Mouse (Mus musculus) hindbrain, embryonic 15.5 days (tissue): ENCODE results near the gene Slc8a3. TPM values are rescaled to one million over a fixed set of nuclear protein-coding genes. Genes with fewer than 3 reads are reported as not detected.

ENCODE experiments used
- ATAC-seq: fragments of 200-750 bp; cut with Nextera tagmentation; 2 replicates; pipeline ENCODE4 v1.8.0; 2017; ENCODE audit warnings: low read depth, moderate number of reproducible peaks, moderate TSS enrichment; ENCODE audit not compliant: low FRiP score
- H3K27ac ChIP-seq: fragments of 300-500 bp; sonication (generic); replicated peaks from 2 replicates; pipeline ENCODE4 v1.5.1; 2015; ENCODE audit warnings: mild to moderate bottlenecking, inconsistent platforms
- H3K27me3 ChIP-seq: fragments of 300-500 bp; sonication (generic); 2 replicates; pipeline ENCODE4 v1.6.1; 2015; ENCODE audit warnings: control low read depth, inconsistent platforms
- H3K36me3 ChIP-seq: fragments of 300-500 bp; sonication (generic); 2 replicates; pipeline ENCODE4 v1.6.1; 2015; ENCODE audit warnings: control low read depth, inconsistent platforms
- H3K4me1 ChIP-seq: fragments of 300-500 bp; sonication (generic); replicated peaks from 2 replicates; pipeline ENCODE4 v1.6.1; 2015; ENCODE audit warnings: control low read depth, inconsistent platforms
- H3K4me2 ChIP-seq: fragments of 300-500 bp; sonication (generic); 2 replicates; pipeline ENCODE4 v1.6.1; 2015; ENCODE audit warnings: moderate library complexity, mild to moderate bottlenecking, inconsistent platforms
- H3K4me3 ChIP-seq: fragments of 300-500 bp; sonication (generic); 2 replicates; pipeline ENCODE4 v1.5.1; 2015; ENCODE audit warnings: mild to moderate bottlenecking, inconsistent platforms
- H3K9ac ChIP-seq: fragments of 300-500 bp; sonication (generic); 2 replicates; pipeline ENCODE4 v1.6.1; 2015; ENCODE audit warnings: inconsistent platforms
- H3K9me3 ChIP-seq: fragments of 300-500 bp; sonication (generic); 2 replicates; pipeline ENCODE4 v1.6.1; 2016; ENCODE audit warnings: control low read depth, inconsistent platforms
- WGBS: fragments of 180-500 bp; shearing (Covaris S2); methylation state at CpG from one replicate; pipeline ENCODE4 v1.1.7; 2015; 5-methylcytosine and 5-hydroxymethylcytosine counted together
- polyA plus RNA-seq: library from polyadenylated mRNA; unstranded; fragments of >200 nt; fragmentation: Nextera tagmentation; extraction: Ambion mirVana; gene quantifications from 2 replicates; pipeline ENCODE4 v1.2.1, GENCODE M21; 2015

Slc8a3 gene
- polyA plus RNA-seq, 1 experiment from 2014 or later, result 12.2 TPM

DNA sequence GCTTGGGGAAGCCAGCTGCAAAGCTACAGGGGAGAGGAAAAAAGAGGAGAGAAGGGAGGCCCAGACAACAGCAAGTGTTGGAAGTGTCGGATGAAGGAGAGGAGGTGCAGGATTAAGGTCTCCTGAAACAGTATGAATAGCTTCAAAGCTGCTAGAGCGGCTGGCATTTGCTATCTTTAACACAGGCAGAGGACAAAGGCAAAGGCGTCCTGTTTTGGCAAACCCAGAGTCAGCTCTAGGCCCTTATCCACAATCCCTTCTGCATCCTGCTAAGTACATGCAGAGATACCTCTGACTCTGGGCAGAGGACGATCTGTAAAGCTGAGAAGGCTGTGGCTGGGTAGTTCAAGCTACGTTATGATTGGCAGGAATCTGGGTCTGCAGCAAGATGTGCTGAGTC, 38.4 kb downstream of the Slc8a3 start:
- no peak overlapping the region for H3K4me2 ChIP-seq
- no peak overlapping the region for H3K9ac ChIP-seq
- H3K4me1 ChIP-seq, result no peaks in the 10 kb centered on the region
- 49% methylated on average over 5 of the region's 5 CpGs for WGBS
- no peak overlapping the region for H3K27ac ChIP-seq
- H3K36me3 ChIP-seq, result no peaks in the 10 kb centered on the region
- H3K4me3 ChIP-seq, result no peak overlapping the region
- ATAC-seq, result no peak
- H3K9me3 ChIP-seq, result no peaks in the 10 kb centered on the region
- no peaks in the 10 kb centered on the region for H3K27me3 ChIP-seq

DNA sequence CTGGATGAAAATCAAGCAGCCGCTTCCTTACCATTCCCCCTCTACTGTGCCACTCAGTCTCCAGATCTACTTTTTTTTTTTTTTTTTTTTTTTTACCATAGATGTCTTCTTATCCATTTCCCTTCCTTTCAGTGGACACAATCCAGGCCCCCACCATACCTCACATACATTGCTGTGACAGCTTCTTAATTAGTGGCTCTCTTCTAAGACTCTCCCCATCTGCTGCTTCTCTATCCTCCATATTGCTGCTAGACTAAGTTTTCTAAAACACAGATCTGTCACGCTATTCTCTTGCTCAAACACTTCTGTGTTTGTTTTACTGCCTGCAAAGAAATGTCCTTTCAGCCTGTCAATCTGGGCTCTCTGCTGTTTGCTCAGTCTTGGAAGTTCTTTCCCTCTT, 54.9 kb downstream of the Slc8a3 start:
- WGBS, result 62% methylated on average over 2 of the region's 2 CpGs
- Histone ChIP-seq H3K36me3 (no peaks in the 10 kb centered on the region), H3K27ac (no peak overlapping the region), H3K9me3 (no peaks in the 10 kb centered on the region), H3K9ac (no peak overlapping the region), H3K4me2 (no peak overlapping the region), H3K27me3 (no peaks in the 10 kb centered on the region), H3K4me1 (peaks cover 10% of the 10 kb centered on the region), H3K4me3 (no peak overlapping the region)
- ATAC-seq, result no peak

- H3K27me3 ChIP-seq, result no peaks in the 10 kb centered on the region
- no peaks in the 10 kb centered on the region for H3K36me3 ChIP-seq
- WGBS, result 75% methylated on average over 4 of the region's 4 CpGs
- H3K4me1 ChIP-seq, result peaks cover 11% of the 10 kb centered on the region
- no peak for ATAC-seq
- H3K9ac ChIP-seq, result no peak overlapping the region
- H3K4me2 ChIP-seq, result no peak overlapping the region
- no peaks in the 10 kb centered on the region for H3K9me3 ChIP-seq
- H3K4me3 ChIP-seq, result no peak overlapping the region
- H3K27ac ChIP-seq, result no peak overlapping the region
Observed at GRCm38 (mm10) chr12:81274616-81275015, 58.4 kb downstream of the Slc8a3 start.

DNA sequence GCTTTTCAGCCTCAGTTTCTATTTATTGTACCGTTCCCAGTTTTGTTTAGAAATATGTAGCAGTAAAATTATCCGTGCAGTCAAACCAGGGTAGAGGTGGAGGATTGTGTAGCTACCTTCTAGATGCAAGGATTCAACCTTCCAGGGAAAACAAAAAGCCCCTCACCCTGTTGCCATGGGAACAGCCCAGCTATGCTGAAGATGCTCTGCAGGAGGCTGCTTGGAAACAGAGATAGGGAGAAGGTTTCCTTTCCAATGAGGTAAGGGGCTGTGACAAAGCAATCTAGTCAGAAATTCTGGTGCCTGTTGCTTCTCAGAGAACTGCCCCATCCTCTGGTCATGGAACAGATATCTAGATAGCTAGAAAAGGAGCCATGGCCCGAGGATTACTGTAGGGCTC, 59.6 kb downstream of the Slc8a3 start:
- H3K9me3 ChIP-seq, result no peaks in the 10 kb centered on the region
- no peak overlapping the region for H3K4me3 ChIP-seq
- WGBS, result 17% methylated on average over 3 of the region's 3 CpGs
- 0 out of 2 replicates have a peak, but pooled peaks have one; percentile 56 for ATAC-seq
- no peaks in the 10 kb centered on the region for H3K27me3 ChIP-seq
- H3K36me3 ChIP-seq, result no peaks in the 10 kb centered on the region
- peaks cover 11% of the 10 kb centered on the region for H3K4me1 ChIP-seq
- peak overlapping the region; percentile 21 for H3K27ac ChIP-seq
- H3K9ac ChIP-seq, result no peak overlapping the region
- no peak overlapping the region for H3K4me2 ChIP-seq

GRCm38 (mm10) chr12:81269246-81269645, 63.7 kb downstream of the Slc8a3 start:
- H3K36me3 ChIP-seq, result no peaks in the 10 kb centered on the region
- peaks cover 11% of the 10 kb centered on the region for H3K4me1 ChIP-seq
- no peaks in the 10 kb centered on the region for H3K9me3 ChIP-seq
- WGBS, result 85% methylated on average over 5 of the region's 5 CpGs
- no peak overlapping the region for H3K4me2 ChIP-seq
- H3K27ac ChIP-seq, result no peak overlapping the region
- H3K9ac ChIP-seq, result no peak overlapping the region
- H3K27me3 ChIP-seq, result no peaks in the 10 kb centered on the region
- ATAC-seq, result no peak
- H3K4me3 ChIP-seq, result no peak overlapping the region

GRCm38 (mm10) chr12:81262821-81263220, 70.2 kb downstream of the Slc8a3 start:
- WGBS, result 88% methylated on average over 6 of the region's 6 CpGs
- no peak overlapping the region for H3K27ac ChIP-seq

GRCm38 (mm10) chr12:81258215-81258614, 74.8 kb downstream of the Slc8a3 start:
- H3K27ac ChIP-seq, result no peak overlapping the region
- no peak overlapping the region for H3K9ac ChIP-seq
- ATAC-seq, result no peak
- H3K36me3 ChIP-seq, result no peaks in the 10 kb centered on the region
- H3K27me3 ChIP-seq, result no peaks in the 10 kb centered on the region
- no peaks in the 10 kb centered on the region for H3K9me3 ChIP-seq
- H3K4me1 ChIP-seq, result no peaks in the 10 kb centered on the region
- no peak overlapping the region for H3K4me2 ChIP-seq
- WGBS, result 94% methylated on average over 3 of the region's 3 CpGs
- H3K4me3 ChIP-seq, result no peak overlapping the region

More at GRCm38 (mm10) chr12:81262821-81263220, 70.2 kb downstream of the Slc8a3 start:
- no peaks in the 10 kb centered on the region for H3K36me3 ChIP-seq
- H3K4me2 ChIP-seq, result no peak overlapping the region
- no peaks in the 10 kb centered on the region for H3K9me3 ChIP-seq
- no peaks in the 10 kb centered on the region for H3K27me3 ChIP-seq
- no peak overlapping the region for H3K9ac ChIP-seq
- no peak overlapping the region for H3K4me3 ChIP-seq
- ATAC-seq, result no peak
- H3K4me1 ChIP-seq, result no peaks in the 10 kb centered on the region

DNA sequence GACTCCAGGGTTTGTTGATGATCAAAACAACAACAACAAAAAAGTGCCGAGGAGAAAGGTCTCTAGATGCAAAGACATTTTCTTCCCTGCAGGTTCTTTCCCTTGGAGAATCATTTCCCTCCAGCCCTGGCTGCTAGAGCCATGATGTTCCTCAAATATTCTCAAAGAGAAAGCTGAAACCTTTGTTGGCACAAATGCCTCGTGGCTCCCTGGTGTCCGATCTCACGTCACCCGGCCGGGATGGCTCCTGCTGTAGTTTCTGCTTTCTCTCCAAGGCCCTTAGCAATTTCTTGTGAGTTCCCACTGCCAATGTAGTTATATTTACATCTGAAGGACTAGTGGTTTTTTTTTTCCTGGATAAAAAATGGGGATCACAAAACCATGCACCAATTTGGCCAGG, 87.6 kb downstream of the Slc8a3 start:
- 62% methylated on average over 6 of the region's 6 CpGs for WGBS
- Histone ChIP-seq H3K27me3 (no peaks in the 10 kb centered on the region), H3K27ac (no peak overlapping the region), H3K9ac (no peak overlapping the region), H3K4me2 (no peak overlapping the region), H3K9me3 (no peaks in the 10 kb centered on the region), H3K4me3 (no peak overlapping the region), H3K4me1 (0 out of 2 replicates have a peak, but pooled peaks cover 3% of the 10 kb centered on the region), H3K36me3 (no peaks in the 10 kb centered on the region)
- no peak for ATAC-seq

DNA sequence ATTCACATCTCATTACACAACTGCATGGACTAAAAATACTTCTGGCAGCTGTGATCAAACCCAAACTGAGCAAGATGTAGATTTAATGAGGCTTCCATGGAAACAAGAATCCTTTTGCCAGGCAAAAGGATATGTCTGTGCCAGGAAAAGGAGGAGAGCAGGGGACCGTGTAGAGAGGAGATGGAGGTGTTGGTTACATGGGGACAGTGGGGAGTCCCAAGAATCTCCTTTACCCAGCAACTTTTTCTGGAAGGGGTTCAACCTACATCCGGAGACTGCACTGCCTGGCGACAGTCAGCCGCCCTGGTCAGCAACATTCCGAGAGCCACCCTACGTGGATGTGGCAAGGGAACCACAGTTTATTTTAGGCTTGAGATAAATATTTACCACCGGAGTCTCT, 88.0 kb downstream of the Slc8a3 start:
- Histone ChIP-seq H3K4me1 (0 out of 2 replicates have a peak, but pooled peaks cover 3% of the 10 kb centered on the region), H3K27ac (no peak overlapping the region), H3K4me2 (no peak overlapping the region), H3K36me3 (no peaks in the 10 kb centered on the region), H3K9ac (no peak overlapping the region), H3K4me3 (no peak overlapping the region), H3K9me3 (no peaks in the 10 kb centered on the region), H3K27me3 (no peaks in the 10 kb centered on the region)
- ATAC-seq, result no peak
- 77% methylated on average over 7 of the region's 7 CpGs for WGBS

DNA sequence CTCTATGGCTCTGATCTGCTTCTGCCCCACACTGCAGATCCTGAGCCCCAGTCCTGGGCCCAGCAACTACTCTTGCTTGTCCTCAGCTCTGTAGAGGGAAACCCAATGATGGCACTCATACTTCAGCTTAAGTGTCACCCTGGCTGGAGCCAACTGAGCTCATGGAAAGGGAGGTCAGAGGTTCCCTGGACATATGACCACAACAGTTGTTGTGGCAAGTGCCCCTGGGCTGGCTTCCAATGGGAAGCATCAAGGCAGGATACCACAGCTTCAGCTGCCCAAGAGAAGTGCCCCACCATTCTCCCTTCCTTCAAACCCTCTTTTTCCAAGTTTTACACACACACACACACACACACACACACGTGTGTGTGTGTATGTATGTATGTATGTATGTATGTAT, 88.5 kb downstream of the Slc8a3 start:
- Histone ChIP-seq H3K4me2 (no peak overlapping the region), H3K27ac (no peak overlapping the region), H3K36me3 (no peaks in the 10 kb centered on the region), H3K9ac (no peak overlapping the region), H3K4me1 (0 out of 2 replicates have a peak, but pooled peaks cover 3% of the 10 kb centered on the region), H3K9me3 (no peaks in the 10 kb centered on the region), H3K4me3 (no peak overlapping the region), H3K27me3 (no peaks in the 10 kb centered on the region)
- ATAC-seq, result no peak
- 63% methylated on average over 1 of the region's 1 CpGs for WGBS

GRCm38 (mm10) chr12:81241676-81242075, 91.3 kb downstream of the Slc8a3 start:
- H3K4me1 ChIP-seq, result 0 out of 2 replicates have a peak, but pooled peaks cover 3% of the 10 kb centered on the region
- H3K9ac ChIP-seq, result no peak overlapping the region
- H3K4me3 ChIP-seq, result no peak overlapping the region
- 86% methylated on average over 2 of the region's 2 CpGs for WGBS
- H3K27me3 ChIP-seq, result no peaks in the 10 kb centered on the region
- no peak overlapping the region for H3K4me2 ChIP-seq
- H3K27ac ChIP-seq, result no peak overlapping the region
- H3K36me3 ChIP-seq, result no peaks in the 10 kb centered on the region
- ATAC-seq, result no peak
- no peaks in the 10 kb centered on the region for H3K9me3 ChIP-seq

DNA sequence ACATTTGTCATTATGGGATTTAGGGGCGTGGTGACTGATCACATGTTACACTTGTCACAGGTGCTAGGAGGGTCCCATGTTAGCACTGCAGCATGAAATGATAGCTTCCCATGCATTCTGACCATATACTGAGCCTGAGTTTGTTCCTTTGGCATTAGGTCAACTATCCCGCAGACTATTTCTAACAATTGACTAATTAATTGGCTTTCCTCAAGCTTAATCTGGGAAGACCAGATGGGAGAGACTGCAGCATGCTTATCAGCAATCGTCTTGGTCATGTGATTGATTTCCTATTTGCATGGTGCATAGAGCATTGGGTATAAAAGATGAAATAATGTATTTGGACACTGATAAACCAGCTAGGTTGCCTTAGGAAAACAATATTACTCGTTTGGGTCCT, 91.9 kb downstream of the Slc8a3 start:
- Histone ChIP-seq H3K4me2 (no peak overlapping the region), H3K36me3 (no peaks in the 10 kb centered on the region), H3K9me3 (0 out of 2 replicates have a peak, but pooled peaks cover 3% of the 10 kb centered on the region), H3K4me3 (no peak overlapping the region), H3K9ac (no peak overlapping the region), H3K27me3 (no peaks in the 10 kb centered on the region), H3K27ac (no peak overlapping the region), H3K4me1 (0 out of 2 replicates have a peak, but pooled peaks cover 3% of the 10 kb centered on the region)
- 78% methylated on average over 4 of the region's 4 CpGs for WGBS
- no peak for ATAC-seq

DNA sequence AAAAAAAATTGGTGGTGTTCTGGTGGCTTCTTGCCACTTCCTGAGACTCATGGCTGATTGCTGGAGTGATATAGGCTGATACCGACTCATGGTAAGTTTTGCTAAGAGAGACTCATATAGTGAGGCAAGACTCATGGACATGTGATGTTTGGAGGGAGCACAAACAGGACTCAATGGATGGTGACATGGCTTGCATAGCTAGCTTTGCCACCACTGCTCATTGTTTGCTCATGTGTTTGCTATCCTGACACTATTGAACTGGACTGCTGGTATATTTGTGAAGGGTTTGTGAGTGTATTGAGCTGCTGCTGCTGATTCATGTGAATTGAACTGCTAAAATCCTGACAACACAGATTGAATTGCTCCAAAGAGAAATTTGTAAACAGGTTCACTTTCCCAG, 95.8 kb downstream of the Slc8a3 start:
- WGBS, result 98% methylated on average over 1 of the region's 1 CpGs
- H3K9ac ChIP-seq, result no peak overlapping the region
- H3K27me3 ChIP-seq, result no peaks in the 10 kb centered on the region

More for the DNA sequence above, 95.8 kb downstream of the Slc8a3 start:
- Histone ChIP-seq H3K4me3 (no peak overlapping the region), H3K36me3 (no peaks in the 10 kb centered on the region), H3K4me2 (no peak overlapping the region), H3K27ac (no peak overlapping the region), H3K9me3 (0 out of 2 replicates have a peak, but pooled peaks cover 4% of the 10 kb centered on the region), H3K4me1 (no peaks in the 10 kb centered on the region)
- no peak for ATAC-seq
